Mouse (Mus musculus): ENCODE data around the gene Rps6kb1. TPM values are rescaled to one million over a fixed set of nuclear protein-coding genes. Genes with fewer than 3 reads are reported as not detected.

The Rps6kb1 gene
- total RNA-seq, 2 experiments from 2014 or later, result 19.1 to 19.2 TPM

DNA sequence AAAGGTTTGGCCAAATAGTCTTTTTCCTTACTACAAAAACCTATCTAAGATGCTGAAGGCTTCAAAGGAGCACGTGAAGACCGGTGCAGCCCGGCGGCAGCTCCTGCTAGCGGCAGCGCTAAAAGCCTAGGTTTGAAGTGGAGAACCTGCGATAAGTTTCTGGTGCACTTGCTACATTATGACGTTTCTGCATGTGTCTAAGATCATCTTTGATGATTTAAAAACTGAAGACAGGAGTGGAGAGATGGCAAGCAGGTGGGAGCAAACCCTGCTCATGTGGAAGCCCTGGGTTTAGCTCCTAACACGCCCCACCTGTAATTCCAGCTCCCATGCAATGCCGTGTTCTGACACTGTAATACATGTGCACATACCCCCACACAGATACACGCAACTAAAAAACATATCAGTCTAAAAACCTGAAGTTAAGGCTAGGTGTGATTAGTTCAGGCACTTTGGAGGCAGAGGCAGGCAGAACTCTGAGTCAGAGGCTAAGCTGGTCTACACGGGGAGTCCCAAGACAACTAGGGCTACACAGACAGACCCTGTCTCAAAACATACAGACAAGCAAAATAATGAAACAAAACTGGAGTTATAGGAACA, 37.4 kb upstream of the Rps6kb1 start:
- intact Hi-C loops (cut with DNase I), result no loop called here

DNA sequence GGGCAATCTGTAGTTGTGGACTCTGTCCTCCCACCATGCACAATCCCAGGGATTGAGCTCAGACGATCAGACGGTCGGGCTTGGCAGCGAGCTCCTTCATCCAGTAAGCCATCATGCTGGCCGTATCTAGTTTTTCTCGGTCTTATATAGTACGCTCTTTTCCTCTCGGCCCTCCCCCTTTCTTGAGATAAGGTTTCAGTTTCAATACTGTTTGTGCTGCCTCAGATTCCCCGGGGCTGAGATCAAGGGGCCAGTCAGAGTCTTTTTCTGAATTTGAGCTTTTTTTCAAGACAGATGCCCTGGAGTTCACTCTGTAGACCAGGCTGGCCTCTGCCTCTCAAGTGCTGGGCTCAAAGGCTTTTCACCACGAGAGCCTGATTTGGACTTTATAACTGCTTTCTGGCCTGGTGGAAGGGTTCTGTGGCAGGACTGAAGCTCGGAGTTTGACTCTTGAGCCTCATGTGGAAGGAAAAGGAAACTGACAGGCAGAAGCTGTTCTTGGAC, 36.7 kb upstream of the Rps6kb1 start:
- intact Hi-C loops (cut with DNase I), result no loop called here
- DNase-seq (ENCODE audit: low spot score), result peak; percentile 28

More for the DNA sequence above, 37.4 kb upstream of the Rps6kb1 start:
- no peak for DNase-seq (ENCODE audit: low spot score)

DNA sequence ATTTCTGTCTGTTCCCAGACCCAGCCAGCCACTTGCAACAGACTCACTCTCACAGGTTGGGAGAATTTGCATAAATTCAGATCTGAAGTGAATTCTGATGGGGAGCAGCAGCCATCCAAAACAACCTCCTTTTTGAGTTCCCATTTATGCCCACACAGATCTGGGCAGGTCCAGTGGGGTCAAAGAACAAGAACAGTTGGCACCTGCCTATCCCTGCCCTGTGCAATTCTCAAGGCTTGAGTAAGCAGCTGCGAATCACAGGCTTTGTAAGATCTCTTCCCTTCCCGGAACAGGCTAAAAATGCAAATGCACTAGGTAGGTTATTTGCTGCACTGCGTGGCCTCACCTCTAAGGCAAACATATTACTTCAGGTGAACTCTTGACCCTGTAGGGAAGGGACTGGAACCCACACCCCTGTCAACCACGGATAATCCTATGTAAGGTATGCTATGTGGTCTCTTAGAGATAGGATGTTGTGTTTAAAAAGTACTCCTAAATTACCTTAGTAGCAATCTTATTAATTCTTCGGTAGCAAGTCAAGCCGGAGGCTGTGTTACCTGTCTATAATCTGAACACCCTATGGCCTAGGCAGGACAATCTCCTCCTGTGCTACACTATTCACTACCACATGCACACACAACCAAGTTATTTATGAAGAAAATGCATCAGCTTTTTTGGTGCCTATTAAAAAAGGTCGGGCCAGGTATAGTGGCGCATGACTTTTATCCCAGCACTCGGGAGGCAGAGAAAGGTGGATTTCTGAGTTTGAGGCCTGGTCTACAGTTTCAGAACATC, 35.9 kb upstream of the Rps6kb1 start:
- intact Hi-C loops (cut with DNase I), result no loop called here
- no peak for DNase-seq (ENCODE audit: low spot score)

DNA sequence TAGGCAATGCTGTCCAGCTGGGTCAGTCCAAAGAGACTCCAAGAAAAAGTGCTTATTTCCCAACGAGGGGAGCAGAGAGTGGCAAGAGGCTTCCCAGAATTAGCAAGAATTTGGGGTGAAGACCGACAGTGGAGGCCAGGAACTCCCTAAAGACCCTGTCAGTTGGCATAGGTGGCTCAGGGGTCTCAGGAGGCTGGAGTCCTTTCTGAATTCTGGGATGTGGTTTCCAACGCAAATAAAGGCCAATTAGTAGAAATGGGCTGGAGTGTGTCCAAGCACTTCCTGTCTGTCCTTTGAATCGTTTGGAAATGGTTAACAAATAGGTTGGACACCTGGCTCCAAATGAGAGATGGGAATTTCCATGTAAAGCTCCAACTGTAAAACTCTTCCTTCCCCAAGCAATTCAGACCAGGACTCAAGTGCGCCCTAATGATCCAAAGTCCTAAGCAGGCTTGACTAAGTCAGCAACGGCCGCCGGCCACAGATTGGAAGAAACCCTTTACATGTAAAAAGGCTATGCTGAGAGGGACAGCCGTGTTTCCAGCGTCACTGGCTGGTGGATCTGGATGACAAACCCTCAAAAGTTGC, 35.2 kb upstream of the Rps6kb1 start:
- intact Hi-C loops (cut with DNase I), result no loop called here
- DNase-seq (ENCODE audit: low spot score), result no peak

DNA sequence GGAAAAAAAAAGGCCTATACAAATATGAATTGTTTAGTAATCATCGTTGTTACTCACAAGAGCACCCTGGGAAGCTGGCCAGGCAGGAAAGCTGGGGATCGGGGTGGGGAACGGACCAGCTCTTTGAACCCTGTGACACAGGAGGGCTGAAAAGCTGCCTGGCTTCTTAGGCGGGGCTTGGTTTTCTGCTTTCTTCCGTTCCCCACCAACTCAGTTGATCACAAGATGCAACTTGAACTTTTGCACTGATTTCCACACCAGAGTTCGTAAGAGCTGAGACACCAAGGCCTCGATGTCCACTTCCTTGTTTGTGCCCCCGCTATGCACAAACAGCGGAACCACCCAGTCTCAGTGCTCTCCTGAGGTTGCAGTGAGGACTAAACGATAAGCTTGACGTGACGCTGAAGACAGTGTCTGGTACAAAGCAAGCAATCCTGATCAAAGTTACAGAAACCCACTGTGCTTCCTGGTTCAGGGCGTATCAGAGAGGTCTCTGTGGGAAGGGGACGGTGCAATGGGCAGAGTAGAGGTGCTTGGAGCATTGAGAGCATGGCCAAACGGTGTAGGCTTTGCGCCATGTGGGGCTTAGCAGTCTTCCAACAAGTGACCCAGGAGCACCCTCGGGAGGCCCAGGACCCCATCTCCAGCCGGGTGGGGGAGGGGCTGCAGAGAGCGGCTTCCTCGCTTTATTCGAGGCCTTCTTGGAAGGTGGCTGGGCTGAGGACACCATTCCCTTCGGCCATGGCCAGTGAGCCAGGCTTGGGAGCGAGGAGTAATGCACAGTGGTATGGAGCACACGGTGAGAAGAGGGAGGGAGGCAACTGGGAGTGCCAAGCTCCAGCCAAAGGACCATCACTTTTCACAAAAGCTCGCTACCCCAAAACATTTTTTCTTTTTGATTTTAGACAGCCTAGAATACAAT, 34.5 kb upstream of the Rps6kb1 start:
- intact Hi-C loops (cut with DNase I), result no loop called here

DNA sequence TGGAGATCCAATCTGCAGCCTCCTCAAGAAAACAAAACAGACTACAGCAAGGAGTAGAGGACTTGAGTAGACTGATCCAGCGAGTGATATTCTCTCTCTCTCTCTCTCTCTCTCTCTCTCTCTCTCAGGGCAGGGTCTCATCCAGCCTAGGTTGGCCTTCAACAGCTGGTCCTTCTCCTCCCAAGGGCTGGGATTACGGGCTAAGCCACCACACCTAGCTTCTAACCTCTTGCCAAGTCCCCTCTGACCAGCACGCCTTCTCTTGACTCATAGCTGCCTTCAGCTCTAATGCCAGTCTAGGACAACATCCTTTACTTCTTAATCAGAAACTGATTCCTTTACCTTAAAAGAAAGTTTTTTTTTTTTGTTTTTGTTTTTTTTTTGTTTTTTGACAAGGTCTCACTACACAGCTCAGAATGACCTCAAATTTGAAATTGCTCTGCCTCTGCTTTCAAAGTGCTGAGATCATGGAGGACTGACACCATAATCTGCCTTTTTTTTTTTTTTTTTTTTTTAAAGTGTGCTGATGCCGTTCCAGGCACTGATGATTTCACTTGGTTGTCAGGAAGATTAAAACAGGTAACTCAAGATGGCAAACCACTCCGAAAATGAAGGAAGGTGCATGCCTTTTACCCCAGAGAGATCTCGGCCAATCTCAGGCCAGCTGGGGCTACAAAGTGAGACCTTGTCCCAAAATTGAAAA, 33.7 kb upstream of the Rps6kb1 start:
- DNase-seq (ENCODE audit: low spot score), result no peak
- intact Hi-C loops (cut with DNase I), result no loop called here

More for the DNA sequence above, 34.5 kb upstream of the Rps6kb1 start:
- DNase-seq (ENCODE audit: low spot score), result peak; percentile 62

DNA sequence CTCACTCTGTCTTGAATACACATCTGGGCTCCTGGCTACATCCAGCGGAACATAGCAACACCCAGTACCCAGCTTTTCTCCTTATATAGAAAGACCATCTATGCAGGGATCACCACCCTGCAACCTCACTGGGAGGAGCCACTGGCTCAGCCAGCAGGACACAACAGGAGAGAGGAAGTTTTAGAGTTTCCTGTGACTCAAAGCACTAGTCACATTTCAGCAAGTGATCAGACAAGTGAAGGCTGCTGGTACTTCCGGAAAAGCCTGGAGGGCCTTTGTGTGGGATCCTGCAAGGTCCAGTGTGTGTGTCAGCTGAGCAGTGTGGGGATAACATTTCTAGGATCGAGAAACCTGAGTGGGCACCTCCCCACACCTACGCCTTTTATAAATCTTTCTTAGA, 32.6 kb upstream of the Rps6kb1 start:
- intact Hi-C loops (cut with DNase I), result no loop called here
- DNase-seq (ENCODE audit: low spot score), result peak; percentile 53

DNA sequence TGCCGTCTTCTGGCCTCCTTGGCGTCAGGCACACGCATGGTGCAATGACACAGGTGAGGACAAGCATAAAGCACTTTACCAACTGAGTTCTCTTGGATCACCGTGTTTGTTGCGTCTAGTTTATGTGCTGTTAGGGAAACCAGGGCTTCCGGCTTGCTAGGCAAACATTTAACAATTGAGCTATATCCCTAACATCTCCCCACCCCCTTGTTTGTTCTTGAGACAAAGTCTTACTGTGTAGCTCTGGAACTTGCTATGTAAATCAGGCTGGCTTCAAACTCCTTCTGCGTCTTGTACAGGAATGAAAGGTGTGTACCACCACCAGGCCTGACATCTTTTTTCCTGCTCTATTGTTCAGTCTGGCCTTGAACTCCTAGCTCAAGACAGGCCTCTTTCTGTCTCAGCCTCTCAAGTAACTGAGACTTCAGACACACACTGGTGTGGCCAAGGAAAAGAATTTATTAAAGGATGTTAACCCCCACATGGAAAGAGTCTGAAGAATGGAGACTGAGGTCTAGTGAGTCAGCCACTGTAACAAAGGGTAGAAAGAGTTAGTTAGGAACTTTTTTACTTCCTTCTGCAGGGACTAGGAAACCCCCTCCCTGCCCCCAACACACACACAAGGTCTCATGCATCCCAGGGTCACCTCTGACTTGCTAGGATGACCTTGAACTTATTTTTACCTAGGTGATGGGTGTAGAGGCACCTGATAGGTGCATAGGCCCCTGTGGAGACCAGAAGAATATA, 31.2 kb upstream of the Rps6kb1 start:
- intact Hi-C loops (cut with DNase I), result no loop called here
- DNase-seq (ENCODE audit: low spot score), result no peak

DNA sequence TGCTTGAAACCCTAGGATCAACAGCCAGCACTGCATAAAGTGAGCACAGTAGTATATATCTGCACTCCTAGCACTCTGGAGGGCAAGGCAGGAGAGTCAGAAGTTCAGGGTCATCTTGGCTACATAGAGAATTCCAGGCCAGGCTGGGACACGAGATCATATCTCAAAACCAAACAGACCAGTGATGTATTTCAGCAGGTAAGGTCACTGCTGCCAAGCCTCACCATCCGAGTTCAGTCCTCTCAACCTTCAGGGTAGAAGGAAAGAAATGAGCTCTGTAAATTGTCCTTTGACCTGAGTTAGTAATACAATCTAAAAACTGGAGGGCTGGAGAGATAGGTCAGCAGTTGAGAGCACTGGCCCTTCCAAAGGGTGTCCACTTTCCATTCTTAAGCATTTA, 29.8 kb upstream of the Rps6kb1 start:
- intact Hi-C loops (cut with DNase I), result no loop called here

DNA sequence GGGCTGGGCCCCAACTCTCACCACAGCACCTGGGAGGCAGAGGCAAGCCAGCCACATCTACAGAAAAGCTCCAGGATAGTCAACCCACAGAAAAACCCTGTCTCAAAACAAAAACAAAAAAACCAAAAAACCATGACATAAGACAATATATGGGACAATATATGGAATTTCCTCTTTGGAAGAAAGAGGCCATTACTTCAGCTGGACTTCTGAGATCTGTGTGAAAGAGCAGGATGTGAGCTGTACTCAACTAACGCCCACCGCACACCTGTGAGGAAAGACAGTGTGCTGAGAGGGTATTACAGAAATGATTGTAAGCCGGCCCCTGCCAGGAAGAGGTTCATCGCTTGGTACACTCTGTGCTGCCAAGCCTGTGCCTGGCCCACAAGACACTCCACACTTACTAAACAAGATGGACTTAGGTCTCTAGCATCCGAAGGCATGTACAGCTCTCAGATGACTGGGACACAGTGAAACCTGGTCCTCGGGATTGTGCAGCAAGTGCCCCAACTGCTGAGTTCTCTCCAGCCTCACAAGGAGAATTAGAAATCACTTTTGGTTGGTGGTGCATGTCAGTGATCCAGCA, 29.1 kb upstream of the Rps6kb1 start:
- intact Hi-C loops (cut with DNase I), result no loop called here
- DNase-seq (ENCODE audit: low spot score), result no peak

More for the DNA sequence above, 29.8 kb upstream of the Rps6kb1 start:
- no peak for DNase-seq (ENCODE audit: low spot score)

DNA sequence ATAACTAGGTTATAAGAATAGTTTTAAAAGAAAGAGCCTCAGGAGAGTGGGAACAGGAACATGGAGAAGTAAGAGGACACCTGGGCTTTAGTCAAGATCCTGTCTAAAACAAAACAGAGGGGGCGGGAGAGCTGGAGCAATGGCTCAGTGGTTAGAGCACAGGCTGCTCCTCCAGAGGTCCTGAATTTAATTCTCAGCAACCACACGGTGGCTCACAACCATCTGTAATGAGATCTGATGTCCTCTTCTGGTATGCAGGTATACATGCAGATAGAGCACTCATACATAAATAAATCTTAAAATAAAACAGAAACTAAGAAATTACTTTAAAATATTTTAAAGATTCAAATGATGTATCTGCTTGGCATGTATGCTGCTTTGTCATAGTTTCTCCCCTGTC, 28.0 kb upstream of the Rps6kb1 start:
- intact Hi-C loops (cut with DNase I), result no loop called here
- DNase-seq (ENCODE audit: low spot score), result no peak

DNA sequence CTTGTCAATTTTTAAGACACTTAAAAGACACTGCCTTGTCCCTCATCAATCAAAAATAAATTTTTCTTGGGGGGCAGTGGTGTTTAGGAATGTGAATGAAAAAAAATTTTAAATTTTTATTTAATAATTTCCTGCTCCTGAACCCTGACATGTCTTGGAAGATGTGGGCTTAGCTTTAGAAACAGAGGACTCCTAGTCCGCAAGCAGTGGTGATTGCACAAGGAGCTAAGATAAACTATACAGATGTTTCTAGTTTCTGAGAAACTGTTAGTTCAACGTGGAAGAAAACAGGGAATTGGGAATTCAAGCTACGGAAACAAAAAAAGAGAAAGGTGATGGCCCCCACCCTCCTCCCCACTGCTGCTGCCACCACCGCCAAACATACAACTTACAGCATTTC, 27.3 kb upstream of the Rps6kb1 start:
- intact Hi-C loops (cut with DNase I), result no loop called here
- no peak for DNase-seq (ENCODE audit: low spot score)

DNA sequence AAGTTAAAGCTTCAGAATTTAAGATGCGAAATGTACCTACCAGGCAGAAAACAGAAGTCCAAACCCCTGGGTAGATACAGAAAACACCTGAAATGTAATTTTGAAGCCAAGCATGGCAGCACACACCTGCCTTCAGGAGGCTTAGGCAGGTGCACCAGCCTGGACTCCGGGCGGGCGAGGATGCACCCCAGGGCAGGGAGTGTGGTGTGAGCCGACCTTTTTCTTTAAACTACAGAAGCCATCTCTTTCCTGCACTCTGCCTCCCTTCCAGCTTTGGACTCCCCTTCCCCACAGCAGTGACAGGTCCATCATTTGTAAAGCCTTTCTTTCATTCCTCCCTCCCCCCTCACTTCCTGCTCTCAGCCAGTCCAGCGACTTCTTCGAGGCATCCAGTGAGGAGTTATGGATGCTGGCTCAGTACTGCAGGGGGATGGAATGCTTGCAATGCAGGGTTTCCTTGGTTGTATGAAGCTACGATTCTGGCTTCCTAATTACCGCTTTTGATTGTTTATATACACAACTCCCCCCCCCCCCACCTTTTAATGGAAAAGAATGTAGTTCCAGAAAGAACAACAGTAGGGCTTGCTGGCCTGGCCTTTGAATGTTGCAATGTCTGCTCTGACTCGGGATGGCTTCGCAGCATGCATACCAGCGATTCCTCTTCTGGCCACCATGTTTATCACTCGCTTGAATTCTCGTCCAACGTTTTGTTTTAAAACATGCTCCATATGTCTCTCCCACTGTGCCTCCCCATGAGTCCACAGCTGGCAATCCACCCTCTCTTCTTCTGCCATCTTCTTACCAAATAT, 26.6 kb upstream of the Rps6kb1 start:
- intact Hi-C loops (cut with DNase I), result no loop called here
- DNase-seq (ENCODE audit: low spot score), result no peak

DNA sequence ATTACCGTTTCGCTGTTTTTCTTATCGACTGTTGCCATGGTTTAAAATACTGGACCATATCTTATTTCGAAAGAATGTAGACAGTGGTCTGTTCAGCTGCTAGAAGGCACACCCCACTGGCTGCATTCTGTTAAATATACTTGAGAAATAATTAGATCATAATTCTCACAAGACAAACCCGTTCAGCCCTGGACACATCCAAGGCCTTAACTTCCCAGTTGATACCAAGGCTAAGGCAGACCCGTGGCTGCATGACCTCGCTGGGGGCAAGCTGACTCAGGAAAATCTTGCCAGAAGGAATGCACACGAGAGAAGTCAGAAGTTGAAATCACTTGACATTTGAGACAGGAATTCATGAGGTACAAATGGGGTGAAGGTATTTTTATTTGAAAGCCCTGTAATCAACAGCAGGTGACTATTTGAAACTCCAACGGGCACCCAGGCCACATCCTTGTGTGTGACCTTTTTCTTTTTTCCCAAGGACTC, 25.7 kb upstream of the Rps6kb1 start:
- no peak for DNase-seq (ENCODE audit: low spot score)
- intact Hi-C loops (cut with DNase I), result no loop called here

DNA sequence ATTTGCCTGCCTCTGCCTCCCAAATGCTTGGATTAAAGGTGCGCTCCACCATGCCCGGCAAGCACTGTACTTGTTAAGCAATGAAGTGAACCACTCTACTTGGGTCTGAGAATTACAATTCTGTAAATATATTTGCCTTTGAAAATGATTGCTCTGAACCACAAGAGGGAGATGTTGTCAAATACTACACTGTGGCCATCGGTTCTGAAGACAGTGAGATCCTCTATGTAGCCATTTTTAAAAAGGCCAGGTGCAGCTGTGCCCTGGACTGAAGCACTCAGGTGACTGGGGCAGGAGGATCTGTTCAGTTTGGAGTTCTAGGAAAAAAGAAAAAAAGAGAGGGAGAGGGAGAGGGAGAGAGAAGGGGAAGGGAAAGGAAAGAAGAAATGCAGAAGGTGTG, 23.8 kb upstream of the Rps6kb1 start:
- intact Hi-C loops (cut with DNase I), result loop anchor here (1.0 to 5.0 kb wide), 2 partner anchors 87 to 444 kb away; no protein-coding TSS in a partner anchor
- DNase-seq (ENCODE audit: low spot score), result no peak

DNA sequence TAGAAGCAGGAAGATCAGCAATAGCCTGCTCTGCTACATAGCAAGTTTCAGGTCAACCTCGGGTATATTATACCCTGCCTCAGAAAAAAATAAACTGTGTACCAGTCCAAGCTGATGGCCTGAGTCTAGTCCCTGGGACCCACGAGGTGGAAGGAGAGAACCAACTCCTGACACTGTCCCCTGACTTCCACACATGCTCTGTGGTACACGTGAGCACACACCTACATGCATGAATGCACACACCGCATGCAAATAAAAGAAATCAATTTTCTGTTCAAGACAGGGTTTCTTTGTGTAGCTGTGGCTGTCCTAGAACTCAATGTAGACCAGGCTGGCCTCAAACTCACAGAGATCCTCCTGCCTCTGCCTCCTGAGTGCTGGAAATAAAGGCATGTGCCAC, 13.7 kb upstream of the Rps6kb1 start:
- intact Hi-C loops (cut with DNase I), result no loop called here
- DNase-seq (ENCODE audit: low spot score), result no peak

DNA sequence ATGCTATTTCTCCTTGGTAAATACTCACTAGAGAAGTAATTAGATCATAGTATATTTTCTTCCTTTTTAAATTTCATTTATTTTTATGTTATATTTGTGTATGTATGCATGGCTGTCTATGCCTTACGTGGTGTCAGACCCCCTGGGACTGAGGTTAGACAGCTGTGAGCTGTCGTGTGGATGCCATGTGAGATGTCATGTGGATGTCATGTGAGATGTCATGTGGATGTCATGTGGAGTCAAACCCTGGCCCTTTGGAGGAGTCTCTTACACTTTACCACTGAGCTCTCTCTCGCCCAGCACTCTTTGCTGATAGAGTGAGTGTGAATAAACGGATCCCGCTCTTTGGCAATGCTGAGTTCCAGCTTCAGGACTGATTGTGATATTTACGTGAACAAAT, 8.9 kb upstream of the Rps6kb1 start:
- DNase-seq (ENCODE audit: low spot score), result no peak
- intact Hi-C loops (cut with DNase I), result no loop called here
